Mouse (Mus musculus) cerebellum, adult 2 months (tissue): ENCODE measurements around the gene Cdkn2a.

Experiments
- CTCF ChIP-seq: fragments of 200-500 bp; IDR thresholded peaks from 2 replicates; pipeline ENCODE4 v1.5.1; 2011; ENCODE audit warnings: low read depth, mild to moderate bottlenecking, control low read depth, low read length, moderate library complexity, borderline replicate concordance; ENCODE audit not compliant: insufficient read depth
- POLR2A ChIP-seq: fragments of 200-500 bp; IDR thresholded peaks from 2 replicates; pipeline ENCODE4 v1.6.1; 2011; ENCODE audit warnings: low read length, control low read depth, borderline replicate concordance; ENCODE audit not compliant: insufficient read depth

DNA sequence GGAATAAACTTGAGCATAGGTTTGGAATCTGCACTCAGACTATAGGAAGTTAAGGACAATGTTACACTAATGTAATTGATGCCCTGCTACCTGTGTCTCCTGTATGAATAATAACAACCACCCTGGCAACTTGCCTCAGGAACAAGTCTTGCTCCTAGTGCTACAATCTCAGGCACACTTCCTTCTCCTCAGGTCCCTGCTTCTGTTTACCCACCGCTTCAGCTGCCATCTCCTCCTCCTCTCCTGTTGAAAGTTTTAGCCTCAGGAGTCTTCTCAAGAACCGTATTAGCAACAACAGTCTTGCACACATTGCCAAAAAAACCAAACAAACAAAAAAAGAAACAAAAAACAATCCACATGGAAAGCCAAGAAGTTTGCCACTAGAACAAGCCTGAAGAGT lies 14.8 kb downstream of the Cdkn2a start:
- TF ChIP-seq CTCF: no peak
- TF ChIP-seq POLR2A: no peak
